Mouse (Mus musculus) urinary bladder, postnatal 4 days (tissue): ENCODE data around the gene F2r.

Experiments
- DNase-seq, 2 experiments: peaks; one replicate each; pipeline ENCODE4 v3.0.0; 2021 to 2022; ENCODE audit warnings: low spot score in 2 of 2

F2r gene

DNA sequence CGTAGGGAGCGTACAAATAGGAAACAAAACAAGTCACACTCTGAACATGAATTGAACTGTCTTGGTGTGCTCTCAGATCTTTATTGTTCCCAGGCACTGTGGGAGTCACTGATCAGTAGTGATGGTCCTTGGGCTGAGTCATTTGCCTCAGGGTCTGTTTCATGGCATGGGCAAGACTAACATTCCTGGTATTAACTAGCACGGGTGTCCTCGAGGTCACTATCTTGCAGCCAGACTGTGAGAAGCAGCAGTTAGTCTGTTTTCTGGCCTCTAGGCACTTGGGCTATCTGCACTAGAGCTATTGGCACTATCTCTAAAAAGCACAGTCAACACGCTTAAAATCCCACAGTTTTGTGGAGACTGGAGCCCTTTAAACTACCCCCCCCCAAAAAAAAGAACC, 22.4 kb downstream of the F2r start:
- no peak for DNase-seq

- DNase-seq: peak in 1 of 2 experiments; percentile 35
Observed at GRCm38 (mm10) chr13:95595411-95595810, 22.9 kb downstream of the F2r start.

- DNase-seq: peak in 1 of 2 experiments; percentile 48
Observed at GRCm38 (mm10) chr13:95592860-95593259, 25.4 kb downstream of the F2r start.

DNA sequence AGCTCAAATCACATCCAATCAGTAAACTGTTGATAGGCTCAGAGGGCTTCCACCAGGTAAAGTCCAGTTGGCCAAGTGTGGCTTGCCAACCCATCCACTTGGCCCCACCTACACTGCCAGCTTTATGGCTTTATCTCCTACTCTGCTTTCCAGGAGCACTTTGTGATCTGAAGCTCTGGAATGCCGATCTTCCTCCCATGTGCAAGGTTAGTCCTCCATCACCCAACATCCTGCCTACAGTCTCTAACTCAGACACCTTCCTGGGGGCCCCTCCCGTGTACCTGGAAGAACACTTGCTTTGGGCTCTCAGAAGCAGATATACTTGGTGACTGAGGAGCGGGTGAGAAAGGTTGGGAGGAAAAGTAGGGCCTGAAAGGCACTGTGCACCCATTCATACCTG, 26.7 kb downstream of the F2r start:
- peak in 1 of 2 experiments; percentile 52 for DNase-seq

DNA sequence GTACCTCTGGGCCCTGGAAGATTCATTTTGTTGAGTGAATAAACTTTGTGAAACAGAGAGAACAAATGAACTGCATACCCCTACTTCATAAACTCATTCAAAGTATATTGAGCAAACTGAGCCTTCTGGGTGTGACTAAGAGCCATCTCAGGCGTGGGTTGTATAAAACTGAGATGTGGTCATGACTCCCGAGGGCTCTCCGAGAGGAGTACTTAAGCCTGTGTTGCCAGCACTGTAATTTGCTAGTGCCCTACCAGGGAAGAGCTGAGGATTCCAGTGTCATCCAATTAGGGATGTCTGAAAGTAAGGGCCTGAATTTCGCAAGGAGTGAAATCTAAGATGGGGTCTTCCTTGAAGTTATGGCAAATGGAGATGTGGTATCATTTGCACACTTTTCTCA, 30.7 kb downstream of the F2r start:
- no peak for DNase-seq

GRCm38 (mm10) chr13:95584898-95585297, 33.4 kb downstream of the F2r start:
- DNase-seq: no peak

- no peak for DNase-seq
Observed at GRCm38 (mm10) chr13:95583237-95584189, 34.8 kb downstream of the F2r start.

DNA sequence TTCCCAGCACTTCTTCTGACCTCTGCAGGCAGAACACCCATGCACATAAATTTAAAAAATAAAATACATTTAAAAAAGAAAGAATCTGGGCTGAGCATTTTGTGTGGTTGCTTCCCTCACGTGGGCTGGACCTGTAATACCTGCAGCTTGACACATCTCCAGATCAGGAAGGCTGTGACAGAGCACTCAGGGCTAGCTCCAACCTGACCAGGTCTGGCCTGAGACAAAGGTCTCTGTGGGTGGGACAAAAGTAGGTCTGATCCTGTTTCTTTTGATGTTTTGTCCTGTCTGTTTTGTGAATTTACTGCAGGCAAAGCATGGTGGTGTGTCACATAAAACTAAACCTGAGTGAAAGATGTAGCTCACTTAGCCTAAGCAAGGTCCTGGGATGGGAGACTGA, 36.4 kb downstream of the F2r start:
- no peak for DNase-seq

- peak in 1 of 2 experiments; percentile 26 for DNase-seq
Observed at GRCm38 (mm10) chr13:95578016-95578697, 40.1 kb downstream of the F2r start.

DNA sequence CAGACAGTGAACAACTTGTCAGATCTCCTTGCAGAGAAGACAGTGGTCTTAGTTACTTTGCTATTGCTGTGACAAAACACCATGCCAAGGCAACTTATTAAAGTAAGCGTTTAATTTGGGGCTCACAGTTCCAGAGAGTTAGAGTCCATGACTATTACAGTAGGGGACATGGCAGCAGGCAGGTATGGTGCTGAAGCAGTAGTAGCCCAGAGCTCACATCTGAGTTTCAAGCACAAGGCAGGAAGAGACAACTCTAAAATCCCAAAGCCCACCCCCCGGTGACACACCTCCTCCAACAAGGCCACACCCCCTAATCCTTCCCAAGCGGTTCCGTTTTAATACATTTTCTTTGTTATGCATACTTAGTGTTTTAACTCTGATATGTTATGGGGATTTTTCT, 47.4 kb downstream of the F2r start:
- DNase-seq: no peak

GRCm38 (mm10) chr13:95569326-95569725, 49.0 kb downstream of the F2r start:
- no peak for DNase-seq

GRCm38 (mm10) chr13:95568336-95568735, 50.0 kb downstream of the F2r start:
- DNase-seq: peak in 1 of 2 experiments; percentile 35

DNA sequence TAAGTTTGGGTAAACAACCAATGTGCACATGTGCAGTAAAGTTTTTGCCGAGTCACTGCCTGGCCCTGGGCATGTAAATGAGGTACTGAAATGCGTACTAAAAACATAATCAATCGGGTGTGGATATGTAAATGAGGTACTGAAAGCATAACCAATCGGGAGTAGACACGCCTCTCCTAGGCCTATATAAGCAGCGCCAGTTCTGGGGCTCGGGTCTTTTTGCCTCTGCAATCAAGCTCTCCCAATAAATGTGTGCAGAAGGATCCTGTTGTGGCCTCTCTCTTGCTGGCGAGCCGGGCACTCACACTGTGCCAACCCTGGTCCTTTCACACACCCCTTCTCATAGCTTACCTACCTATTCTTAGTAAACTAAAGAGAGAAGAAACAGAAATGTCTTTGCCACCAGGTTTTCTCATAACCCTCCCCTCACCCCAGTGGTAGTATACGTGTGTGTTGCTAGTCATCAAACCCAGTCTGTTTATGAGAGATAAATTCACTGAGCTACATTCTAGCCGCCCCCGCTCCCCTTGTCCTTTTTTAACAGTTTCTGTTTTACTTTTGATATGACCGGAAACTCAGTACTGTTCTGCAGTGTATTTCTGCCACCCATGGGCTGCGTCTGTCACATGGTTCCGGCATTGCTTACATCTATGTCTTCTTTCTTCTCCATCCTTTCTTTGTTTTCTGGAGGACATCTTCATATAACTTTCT, 51.3 kb downstream of the F2r start:
- no peak for DNase-seq

- peak in 1 of 2 experiments; percentile 44 for DNase-seq
Observed at GRCm38 (mm10) chr13:95563693-95564092, 54.6 kb downstream of the F2r start.

DNA sequence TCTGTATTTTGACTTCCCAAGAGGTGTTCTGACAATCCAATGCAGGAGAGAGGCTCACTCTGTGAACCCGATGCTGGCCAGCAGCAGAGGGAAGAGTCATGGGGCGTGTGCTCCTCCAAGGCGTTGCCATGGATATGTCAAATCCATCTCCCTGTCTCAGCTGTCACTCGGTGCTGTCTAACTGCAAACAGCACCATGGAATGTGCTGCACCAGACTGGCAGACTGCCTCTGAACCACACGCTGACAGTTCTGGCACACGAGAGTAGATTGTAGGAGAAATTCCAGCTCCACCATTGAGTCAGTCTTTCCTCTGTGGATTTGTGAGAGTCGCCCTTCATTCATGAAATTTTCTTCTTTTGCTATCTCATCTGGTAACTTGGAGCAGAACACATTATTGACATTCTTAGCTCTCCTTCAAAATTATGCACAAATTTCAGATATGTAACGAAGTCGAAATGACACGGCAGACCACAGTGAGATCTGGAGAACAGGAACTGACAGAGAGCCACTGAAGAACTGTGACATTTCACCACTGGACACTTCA, 55.1 kb downstream of the F2r start:
- DNase-seq: no peak

DNA sequence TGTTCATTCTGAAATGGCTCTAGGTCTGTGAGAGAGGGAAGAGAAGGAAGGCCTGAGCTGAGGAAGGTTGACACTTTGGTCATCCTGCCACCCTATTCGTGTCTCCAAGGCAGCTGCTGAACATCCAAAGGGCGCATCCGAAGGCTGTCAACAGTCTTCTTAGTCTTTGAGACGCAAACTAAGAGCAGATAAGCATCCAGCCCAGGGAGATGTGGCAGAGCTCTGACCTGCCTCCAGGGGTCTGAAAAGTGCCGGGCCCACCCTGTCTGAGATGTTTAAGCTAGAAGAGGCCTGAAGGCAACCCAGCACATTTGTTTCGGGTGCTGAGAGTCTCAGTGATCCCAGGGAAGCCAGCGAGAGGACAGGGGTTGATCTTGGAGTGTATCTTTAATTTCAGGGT, 61.0 kb downstream of the F2r start:
- DNase-seq: no peak

- no peak for DNase-seq
Observed at GRCm38 (mm10) chr13:95553885-95554492, 64.3 kb downstream of the F2r start.
